Mouse (Mus musculus) forelimb bud, embryonic 11.5 days (tissue): ENCODE results near the gene Dpagt1.
"Not testable (repeated sequence)": the region's sequence is repeated elsewhere in the genome, so short reads cannot be mapped to it uniquely, and the experiment has no call there.

Experiments used
- DNase-seq: peaks from one replicate; pipeline ENCODE4 v3.0.0-alpha.2; 2012; ENCODE audit warnings: low read depth, low spot score

The Dpagt1 gene

GRCm38 (mm10) chr9:44337436-44338169 is 11.8 kb downstream of the Dpagt1 start:
- DNase-seq = no peak

DNA sequence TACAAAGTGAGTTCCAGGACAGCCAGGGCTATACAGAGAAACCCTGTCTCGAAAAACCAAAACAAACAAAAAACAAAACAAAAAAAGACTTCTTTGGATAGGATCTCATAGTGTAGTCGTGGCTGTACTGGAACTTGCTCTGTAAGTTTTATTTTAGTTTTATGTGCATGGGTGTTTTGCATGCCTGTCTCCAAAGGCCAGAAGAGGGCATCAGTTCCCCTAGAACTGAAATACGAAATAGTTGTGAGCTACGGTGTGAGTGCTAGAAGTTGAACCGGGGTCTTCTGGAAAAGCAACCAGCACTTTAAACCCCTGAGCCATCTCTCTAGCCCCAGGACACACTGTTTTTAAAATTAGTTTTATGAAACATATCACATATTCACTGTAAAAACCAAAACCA is 12.8 kb downstream of the Dpagt1 start:
- no peak for DNase-seq

GRCm38 (mm10) chr9:44341487-44341886 is 15.7 kb downstream of the Dpagt1 start:
- DNase-seq = no peak

DNA sequence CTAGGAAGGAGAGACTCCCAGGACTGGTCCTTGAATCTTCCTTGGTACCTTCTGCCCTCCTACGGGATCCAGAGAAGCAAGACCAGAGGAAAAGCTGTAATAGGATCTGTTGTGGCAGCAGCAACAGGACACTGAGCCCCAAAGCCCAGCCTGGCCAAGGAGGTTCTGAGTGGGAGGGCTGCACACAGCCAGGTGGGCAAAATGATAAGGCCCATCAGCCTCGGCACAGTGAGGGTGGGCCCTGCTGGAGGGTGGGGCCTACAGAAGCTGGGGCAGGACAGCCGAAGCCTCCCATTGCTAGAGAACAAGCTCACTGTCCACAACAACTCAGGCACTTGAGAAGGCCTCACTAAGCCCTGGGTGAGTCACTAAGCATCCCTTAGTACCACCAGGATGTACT is 16.4 kb downstream of the Dpagt1 start:
- DNase-seq = no peak

DNA sequence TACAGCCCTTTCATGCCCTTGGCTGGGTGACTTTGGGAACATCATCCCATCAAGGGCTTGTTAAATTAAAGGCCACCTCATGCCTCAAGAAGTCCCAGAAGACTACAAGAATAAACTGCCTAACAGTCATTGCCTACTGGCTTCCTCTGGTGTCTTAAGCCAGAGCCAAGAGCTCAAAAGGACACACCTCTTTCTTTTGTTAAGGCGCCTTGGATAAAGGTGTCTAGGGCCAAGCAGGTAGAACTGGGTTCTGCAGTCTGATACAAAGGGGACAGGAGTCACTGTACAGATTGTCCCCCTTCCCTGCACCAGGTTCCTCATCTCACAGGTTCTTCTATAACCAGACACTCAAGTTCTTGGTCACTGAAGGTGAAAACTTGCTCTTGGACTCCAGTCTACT is 16.8 kb downstream of the Dpagt1 start:
- no peak for DNase-seq

DNA sequence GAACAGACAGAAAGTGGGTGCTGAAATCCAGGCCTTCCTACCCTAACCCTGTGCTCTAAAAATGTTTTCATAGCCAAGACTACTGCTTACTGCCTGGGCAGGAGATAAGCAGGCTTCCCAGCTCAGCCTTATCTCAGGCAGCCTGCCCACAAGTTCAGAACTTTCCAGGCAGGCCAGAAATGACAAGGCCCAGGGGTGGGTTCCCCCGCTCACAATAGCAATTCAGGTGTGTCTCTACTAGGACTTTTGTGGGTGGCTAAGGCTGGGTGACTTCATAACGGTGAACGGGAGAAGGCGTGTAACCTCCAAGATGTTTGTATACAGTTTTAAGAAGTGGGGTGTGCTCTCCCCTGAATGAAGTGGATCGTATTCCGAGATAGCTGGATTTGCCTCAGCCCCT is 17.5 kb downstream of the Dpagt1 start:
- no peak for DNase-seq

DNA sequence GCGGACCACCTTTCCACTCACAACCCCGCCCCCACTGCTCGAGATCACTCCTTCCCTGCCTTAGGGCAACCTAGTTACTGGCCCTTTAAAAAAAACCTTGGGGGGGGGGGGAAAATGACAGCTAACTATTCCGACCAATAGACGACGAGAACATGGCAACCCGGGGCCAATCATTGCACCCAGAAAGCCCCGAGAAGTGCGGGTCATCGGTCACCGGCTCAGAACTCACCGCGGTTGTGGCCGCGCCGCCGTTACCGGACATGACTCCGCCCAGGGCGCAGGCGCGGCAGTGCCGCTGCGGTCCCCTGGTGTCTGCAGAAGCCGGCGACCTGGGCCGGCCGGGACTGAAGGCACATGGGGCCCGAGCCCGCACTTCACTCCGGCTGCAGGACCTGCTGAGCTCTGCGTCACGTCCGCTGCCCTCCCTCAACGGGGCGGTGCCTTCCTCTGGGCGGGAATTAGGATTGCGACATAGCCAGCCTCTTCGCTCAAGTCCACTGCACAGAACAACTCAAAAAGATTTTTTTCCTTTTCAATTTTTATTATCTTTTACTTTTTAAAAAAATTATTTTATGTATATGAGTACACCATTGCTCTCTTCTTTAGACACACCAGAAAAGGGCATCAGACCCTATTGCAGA is 18.1 kb downstream of the Dpagt1 start, which contains the start of gene Hmbs:
Gene Hmbs (minus strand): TSS at position 448 of the 641 bp plus-strand sequence.
- DNase-seq = peak; percentile 87

- no peak for DNase-seq
Observed at GRCm38 (mm10) chr9:44345570-44346433, 20.0 kb downstream of the Dpagt1 start.

- DNase-seq = no peak
Observed at GRCm38 (mm10) chr9:44347166-44347565, 21.3 kb downstream of the Dpagt1 start.

DNA sequence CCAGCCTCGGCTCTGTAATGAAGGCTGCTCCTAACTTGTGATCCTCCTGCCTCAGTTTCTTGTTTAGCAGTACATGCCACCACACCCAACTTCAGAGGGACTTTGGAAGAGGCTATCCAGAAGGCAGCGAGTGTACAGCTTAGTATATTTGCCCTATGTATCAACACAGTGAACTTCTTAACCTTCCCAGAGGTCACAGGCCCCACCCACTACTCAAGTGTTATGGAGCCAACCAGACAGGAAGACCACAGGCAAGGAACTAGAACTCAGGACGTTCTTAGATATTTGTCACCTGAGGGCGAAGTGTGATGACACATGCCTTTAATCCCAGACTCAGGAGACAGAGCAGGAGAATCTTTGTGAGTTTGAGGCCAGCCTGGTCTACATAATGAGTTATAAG is 21.8 kb downstream of the Dpagt1 start:
- DNase-seq = no peak

DNA sequence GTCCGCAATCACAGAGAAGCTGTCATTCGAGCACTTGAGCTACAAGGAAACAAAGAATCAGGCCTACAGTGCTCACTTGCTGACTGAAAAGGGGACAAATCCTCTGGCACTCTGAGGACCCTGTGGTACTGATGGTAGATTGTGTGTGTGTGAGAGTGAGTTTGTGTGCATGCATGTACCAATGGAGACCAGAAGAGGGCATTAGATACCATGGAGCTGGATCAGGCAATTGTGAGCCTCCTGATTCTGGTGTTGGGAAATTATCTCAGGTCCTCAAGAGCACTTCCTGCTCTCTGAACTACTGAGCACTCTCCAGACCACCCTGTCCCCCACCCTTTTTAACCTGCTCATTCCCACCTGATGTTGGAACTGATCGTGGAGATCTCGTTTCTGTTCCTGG is 22.7 kb downstream of the Dpagt1 start:
- no peak for DNase-seq

GRCm38 (mm10) chr9:44351396-44351795 is 25.6 kb downstream of the Dpagt1 start:
- DNase-seq = no peak

DNA sequence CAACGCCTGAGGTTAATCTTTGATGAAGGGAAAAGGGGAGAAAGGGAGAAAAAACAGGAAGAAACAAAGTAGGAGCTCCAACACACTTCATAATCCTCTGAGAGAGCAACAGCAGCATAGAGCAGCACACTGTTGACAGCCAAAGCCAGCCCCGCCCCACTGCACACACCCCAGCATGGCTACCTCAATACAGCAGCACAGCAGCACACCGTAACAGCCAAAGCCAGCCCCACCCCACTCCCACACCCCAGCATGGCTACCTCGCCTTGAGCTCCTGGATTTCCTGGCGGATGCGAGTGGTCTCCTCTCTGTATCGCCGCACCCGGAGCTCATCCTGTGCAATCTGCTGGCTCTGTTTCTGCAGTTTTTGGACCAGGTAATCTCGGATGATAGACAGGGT is 26.5 kb downstream of the Dpagt1 start:
- no peak for DNase-seq

- DNase-seq = no peak
Observed at GRCm38 (mm10) chr9:44353142-44353541, 27.3 kb downstream of the Dpagt1 start.

DNA sequence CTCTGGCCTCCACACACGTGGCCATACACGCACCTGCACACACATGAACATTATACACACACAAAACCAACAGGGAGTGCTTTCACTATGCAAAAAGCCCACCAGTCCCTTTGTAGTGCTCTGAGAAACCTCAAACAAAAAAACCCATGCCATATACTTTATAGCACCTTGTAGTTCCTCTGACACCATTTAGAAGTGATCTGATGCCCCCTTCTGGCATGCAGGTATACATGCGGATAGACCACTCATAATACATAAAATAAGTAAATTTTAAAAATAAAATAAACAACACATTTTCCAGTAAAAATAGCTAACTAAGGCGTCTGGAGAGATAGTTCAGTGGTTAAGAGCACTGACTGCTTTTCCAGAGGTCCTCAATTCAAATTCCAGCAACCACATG is 31.4 kb downstream of the Dpagt1 start:
- peak; percentile 20 for DNase-seq

DNA sequence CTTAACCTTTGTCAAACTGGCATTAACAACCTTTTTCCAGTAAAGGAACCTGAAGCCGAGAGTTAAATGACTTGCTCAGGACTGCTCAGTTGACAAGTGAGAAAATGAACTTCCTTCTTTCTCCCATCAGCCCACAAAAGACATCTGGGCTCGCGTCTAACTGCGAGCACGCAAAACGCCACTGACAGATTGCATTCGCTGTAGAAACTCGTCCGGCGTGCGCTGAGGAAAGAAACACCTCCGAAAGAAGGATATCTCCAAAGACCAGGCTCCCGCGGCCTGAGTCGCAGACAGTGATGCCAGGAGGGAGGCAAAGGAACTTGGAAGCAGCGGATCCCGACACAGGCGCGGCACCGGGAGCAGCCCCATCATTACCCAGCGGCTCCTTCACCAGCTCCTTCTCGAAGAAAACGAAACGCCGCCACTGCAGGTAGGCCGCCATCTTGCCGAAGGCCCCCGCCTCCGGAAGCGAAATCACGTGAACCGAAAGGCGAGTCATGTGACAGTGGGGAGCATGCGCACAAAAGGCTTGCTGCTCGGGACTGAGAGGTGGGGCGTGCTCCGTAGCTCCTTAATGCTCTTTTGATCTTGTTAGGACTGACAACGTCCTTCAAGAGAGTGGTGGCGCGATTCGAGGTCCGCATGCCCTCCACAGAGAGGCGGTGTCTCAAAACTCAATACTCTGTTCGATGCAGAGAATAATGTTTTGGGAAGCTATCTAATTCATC is 35.5 kb downstream of the Dpagt1 start, which contains the start of gene Vps11:
Gene Vps11 (minus strand): TSS at position 481 of the 728 bp plus-strand sequence.
- DNase-seq = peak; percentile 99

DNA sequence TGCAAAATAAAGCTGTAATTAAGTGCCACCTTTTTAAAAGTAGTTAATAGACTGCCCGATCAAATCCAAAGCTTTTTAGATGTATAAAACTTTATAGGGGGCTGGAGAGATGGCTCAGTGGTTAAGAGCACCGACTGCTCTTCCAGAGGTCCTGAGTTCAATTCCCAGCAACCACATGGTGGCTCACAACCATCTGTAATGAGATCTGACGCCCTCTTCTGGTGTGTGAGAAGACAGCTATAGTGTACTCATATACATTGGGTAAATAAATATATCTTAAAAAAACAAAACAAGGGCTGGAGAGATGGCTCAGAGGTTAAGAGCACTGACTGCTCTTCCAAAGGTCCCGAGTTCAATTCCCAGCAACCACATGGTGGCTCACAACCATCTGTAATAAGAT is 36.1 kb downstream of the Dpagt1 start:
- DNase-seq = not testable (repeated sequence)

GRCm38 (mm10) chr9:44364480-44364879 is 38.7 kb downstream of the Dpagt1 start:
- DNase-seq = no peak

DNA sequence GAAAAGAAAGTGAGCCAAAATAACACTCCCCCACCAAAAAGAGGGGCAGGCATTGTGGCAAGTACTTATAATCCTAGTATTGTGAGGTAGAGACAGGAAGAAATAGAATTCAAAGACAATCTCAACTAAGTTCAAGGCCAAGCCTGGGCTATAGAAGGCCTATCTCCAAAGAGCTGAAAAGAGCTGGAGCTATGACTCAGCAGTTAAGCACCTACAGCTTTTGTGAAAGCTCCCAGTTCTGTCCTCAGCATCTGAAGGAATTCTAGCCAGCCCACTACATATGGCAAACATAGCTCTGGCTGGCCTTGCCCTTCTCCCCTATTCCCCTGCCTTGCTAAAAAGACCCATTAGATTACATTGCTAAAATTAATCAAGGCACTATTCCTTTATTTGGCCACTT is 47.6 kb downstream of the Dpagt1 start:
- no peak for DNase-seq

DNA sequence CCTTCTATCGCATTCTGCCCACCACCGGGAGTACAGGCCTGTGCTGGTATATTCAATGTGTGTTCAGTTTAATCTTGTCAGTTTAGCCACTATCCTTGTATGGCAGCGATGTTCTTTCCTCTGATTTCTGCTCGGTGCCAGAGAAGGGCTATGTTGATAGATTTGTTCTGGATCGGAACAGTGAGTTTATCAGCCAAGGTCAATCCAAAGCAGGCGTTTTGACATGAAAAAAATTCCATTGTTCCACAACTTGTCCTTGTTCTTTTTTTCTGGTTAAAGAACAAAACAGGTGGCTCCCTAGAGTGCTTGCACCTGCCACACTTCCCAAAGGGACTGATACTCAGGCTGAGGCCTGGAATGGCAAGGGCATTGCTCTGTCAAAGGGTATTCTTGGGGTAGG is 50.3 kb downstream of the Dpagt1 start:
- DNase-seq = no peak

DNA sequence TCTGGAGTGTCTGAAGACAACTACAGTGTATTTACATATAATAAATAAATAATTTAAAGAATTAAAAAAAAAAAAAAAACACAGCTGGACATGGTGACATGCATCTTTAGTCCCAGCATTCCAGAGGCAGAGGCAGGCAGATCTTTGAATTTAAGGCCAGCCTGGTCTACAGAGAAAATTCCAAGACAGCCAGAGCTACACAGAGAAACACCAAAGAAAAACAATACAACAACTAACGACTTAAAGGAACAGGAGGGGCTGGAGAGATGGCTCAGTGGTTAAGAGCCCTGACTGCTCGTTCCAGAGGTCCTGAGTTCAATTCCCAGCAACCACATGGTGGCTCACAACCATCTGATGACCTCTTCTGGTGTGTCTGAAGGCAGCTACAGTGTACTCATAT is 51.5 kb downstream of the Dpagt1 start:
- not testable (repeated sequence) for DNase-seq
